Mouse (Mus musculus): ENCODE results near the gene Map4k1. TPM values are rescaled to one million over a fixed set of nuclear protein-coding genes. Genes with fewer than 3 reads are reported as not detected.

Gene Map4k1
- polyA plus RNA-seq, 1 experiment from 2014 or later: 5.5 TPM

DNA sequence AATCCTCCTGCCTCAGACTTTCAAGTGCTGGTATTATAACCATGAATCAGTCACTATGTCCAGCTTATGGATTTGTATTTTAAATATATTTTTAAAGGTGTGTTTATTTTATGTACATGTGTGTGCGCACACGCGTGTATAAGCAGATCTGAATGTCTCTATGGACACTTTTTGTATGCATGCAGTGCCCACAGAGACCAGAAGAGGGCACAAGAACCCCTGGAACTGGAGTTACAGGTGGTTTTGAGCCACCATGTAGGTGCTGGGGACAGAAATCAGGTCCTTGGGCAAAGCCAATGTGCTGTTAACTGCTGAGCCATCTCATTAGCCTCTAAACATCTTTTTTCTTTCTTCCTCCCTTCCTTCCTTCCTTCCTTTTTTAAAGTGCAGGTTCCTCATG lies 66.2 kb downstream of the Map4k1 start:
- Histone ChIP-seq H3K4me2 (ENCODE audit: low read length) (no peak overlapping the region), H3K4me3 (replicated peaks; ENCODE audit: low read depth, low read length) (no peak overlapping the region), H3K27ac (replicated peaks; ENCODE audit: low read depth, low read length) (no peak overlapping the region), H3K9ac (replicated peaks; ENCODE audit: low read length) (no peak overlapping the region), H3K9me3 (ENCODE audit: control insufficient read depth, low read length) (no peaks in the 10 kb centered on the region), H3K27me3 (ENCODE audit: control insufficient read depth, insufficient read depth, low read length) (peaks cover 13% of the 10 kb centered on the region), H3K4me1 (ENCODE audit: control insufficient read depth, insufficient read depth, low read length) (no peaks in the 10 kb centered on the region), H3K36me3 (ENCODE audit: control insufficient read depth, insufficient read depth, low read length) (no peaks in the 10 kb centered on the region)
- WGBS: 85% methylated on average over 3 of the region's 3 CpGs
- no peak for ATAC-seq (ENCODE audit: low FRiP score, low TSS enrichment)
- no peak for DNase-seq

DNA sequence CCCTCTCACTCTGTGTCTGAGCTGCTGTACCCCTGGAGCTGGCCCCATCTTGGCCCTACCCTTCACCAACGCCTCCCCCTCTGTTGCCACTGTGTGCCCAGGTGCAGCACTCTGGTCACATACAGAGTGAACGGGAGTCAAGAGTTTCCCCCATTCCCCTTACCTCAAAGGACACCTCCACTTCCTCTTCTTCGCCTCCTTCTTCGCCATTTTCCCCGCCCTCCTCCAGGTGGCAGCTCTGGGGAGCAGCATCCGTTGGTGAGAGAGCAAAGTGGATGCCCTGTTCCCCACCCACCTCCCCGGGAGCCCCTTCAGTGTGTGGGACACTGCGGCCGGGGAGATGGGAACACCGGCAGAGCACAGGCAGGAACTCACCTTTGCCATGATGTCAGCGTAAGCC lies 66.8 kb downstream of the Map4k1 start:
- H3K27me3 ChIP-seq (ENCODE audit: control insufficient read depth, insufficient read depth, low read length): peaks cover 18% of the 10 kb centered on the region
- 80% methylated on average over 11 of the region's 11 CpGs for WGBS

DNA sequence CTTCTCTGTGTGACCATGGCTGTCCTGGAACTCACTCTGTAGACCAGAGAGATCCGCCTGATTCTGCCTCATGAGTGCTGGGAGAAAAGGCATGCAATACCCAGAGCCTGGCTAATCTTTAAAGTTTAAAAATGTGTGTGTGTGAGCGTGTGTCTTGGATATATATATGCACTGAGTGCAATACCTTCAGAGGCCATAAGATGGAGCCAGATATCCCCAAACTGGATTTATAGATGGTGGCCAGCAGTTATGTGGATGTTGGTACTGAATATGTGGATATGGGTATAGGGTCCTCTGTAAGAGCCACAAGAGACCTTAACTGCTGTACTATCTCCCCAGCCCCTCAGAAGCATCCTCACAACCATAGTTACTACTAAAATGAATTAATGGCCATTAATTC lies 68.9 kb downstream of the Map4k1 start:
- Histone ChIP-seq H3K9me3 (ENCODE audit: control insufficient read depth, low read length) (no peaks in the 10 kb centered on the region), H3K27ac (replicated peaks; ENCODE audit: low read depth, low read length) (no peak overlapping the region), H3K36me3 (ENCODE audit: control insufficient read depth, insufficient read depth, low read length) (no peaks in the 10 kb centered on the region), H3K27me3 (ENCODE audit: control insufficient read depth, insufficient read depth, low read length) (peaks cover 21% of the 10 kb centered on the region), H3K4me3 (replicated peaks; ENCODE audit: low read depth, low read length) (no peak overlapping the region), H3K4me2 (ENCODE audit: low read length) (no peak overlapping the region), H3K4me1 (ENCODE audit: control insufficient read depth, insufficient read depth, low read length) (no peaks in the 10 kb centered on the region), H3K9ac (replicated peaks; ENCODE audit: low read length) (no peak overlapping the region)
- 40% methylated on average over 2 of the region's 2 CpGs for WGBS
- ATAC-seq (ENCODE audit: low FRiP score, low TSS enrichment) (no peak), DNase-seq (peak; percentile 86)

More for the DNA sequence above, 66.8 kb downstream of the Map4k1 start:
- no peak overlapping the region for H3K4me3 ChIP-seq (replicated peaks; ENCODE audit: low read depth, low read length)
- no peaks in the 10 kb centered on the region for H3K36me3 ChIP-seq (ENCODE audit: control insufficient read depth, insufficient read depth, low read length)
- no peak overlapping the region for H3K4me2 ChIP-seq (ENCODE audit: low read length)
- no peaks in the 10 kb centered on the region for H3K4me1 ChIP-seq (ENCODE audit: control insufficient read depth, insufficient read depth, low read length)
- ATAC-seq (ENCODE audit: low FRiP score, low TSS enrichment): no peak
- H3K27ac ChIP-seq (replicated peaks; ENCODE audit: low read depth, low read length): no peak overlapping the region
- no peaks in the 10 kb centered on the region for H3K9me3 ChIP-seq (ENCODE audit: control insufficient read depth, low read length)
- no peak for DNase-seq
- H3K9ac ChIP-seq (replicated peaks; ENCODE audit: low read length): no peak overlapping the region

DNA sequence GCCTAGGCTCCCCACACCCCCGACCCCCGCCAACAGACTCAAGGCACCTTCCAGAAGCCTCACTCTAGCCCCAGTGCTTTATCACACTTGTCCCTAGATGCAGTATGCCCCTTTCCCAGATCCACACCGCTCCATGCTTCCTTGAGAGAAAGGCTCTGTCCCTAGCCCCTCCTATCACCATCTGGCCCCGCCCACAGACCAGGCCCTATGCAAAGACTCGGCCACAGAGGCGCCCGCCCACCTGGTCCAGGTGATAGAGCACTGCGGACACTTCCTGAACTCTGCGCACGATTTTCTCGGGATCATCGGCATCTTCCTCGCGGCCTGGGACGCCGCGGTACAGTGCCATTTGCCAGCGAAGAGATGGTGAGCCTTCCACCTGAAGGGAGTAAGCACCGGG lies 71.0 kb downstream of the Map4k1 start:
- Histone ChIP-seq H3K9ac (replicated peaks; ENCODE audit: low read length) (no peak overlapping the region), H3K4me2 (ENCODE audit: low read length) (no peak overlapping the region), H3K36me3 (ENCODE audit: control insufficient read depth, insufficient read depth, low read length) (no peaks in the 10 kb centered on the region), H3K4me3 (replicated peaks; ENCODE audit: low read depth, low read length) (no peak overlapping the region), H3K4me1 (ENCODE audit: control insufficient read depth, insufficient read depth, low read length) (no peaks in the 10 kb centered on the region), H3K27me3 (ENCODE audit: control insufficient read depth, insufficient read depth, low read length) (peaks cover 21% of the 10 kb centered on the region), H3K27ac (replicated peaks; ENCODE audit: low read depth, low read length) (no peak overlapping the region), H3K9me3 (ENCODE audit: control insufficient read depth, low read length) (no peaks in the 10 kb centered on the region)
- DNase-seq (no peak), ATAC-seq (ENCODE audit: low FRiP score, low TSS enrichment) (no peak)
- WGBS: 5% methylated on average over 19 of the region's 19 CpGs

Small RNA genes within 50 kb of the gene (microRNA-seq; reads per million reads assigned to microRNA genes)
- gene Gm44408: not detected

Other genes starting within 250 kb of the Map4k1 start
- 108 and 128 TPM in 2 replicates for gene Mrps12, start 240.2 kb upstream of the Map4k1 start, polyA plus RNA-seq (2014; fragmentation: Nextera tagmentation; extraction: Ambion mirVana)
- gene Sars2, start 240.1 kb upstream of the Map4k1 start, polyA plus RNA-seq (2014; fragmentation: Nextera tagmentation; extraction: Ambion mirVana): 16.8 TPM in 2 replicates
- 0.22 TPM in 1 of 2 replicates, not detected in the other for gene Ccer2, start 225.9 kb upstream of the Map4k1 start, polyA plus RNA-seq (2014; fragmentation: Nextera tagmentation; extraction: Ambion mirVana)
- 104 and 110 TPM in 2 replicates for gene Sirt2, start 215.3 kb upstream of the Map4k1 start, polyA plus RNA-seq (2014; fragmentation: Nextera tagmentation; extraction: Ambion mirVana)
- gene Nfkbib, start 214.5 kb upstream of the Map4k1 start, polyA plus RNA-seq (2014; fragmentation: Nextera tagmentation; extraction: Ambion mirVana): 55.9 and 66.2 TPM in 2 replicates
- gene Rinl, start 193.1 kb upstream of the Map4k1 start, polyA plus RNA-seq (2014; fragmentation: Nextera tagmentation; extraction: Ambion mirVana): 1.1 and 2.4 TPM in 2 replicates
- 168 and 170 TPM in 2 replicates for gene Hnrnpl, start 173.5 kb upstream of the Map4k1 start, polyA plus RNA-seq (2014; fragmentation: Nextera tagmentation; extraction: Ambion mirVana)
- 62.4 and 78.1 TPM in 2 replicates for gene Ech1, start 156.8 kb upstream of the Map4k1 start, polyA plus RNA-seq (2014; fragmentation: Nextera tagmentation; extraction: Ambion mirVana)
- 1.7 and 3.3 TPM in 2 replicates for gene Lgals4, start 148.2 kb upstream of the Map4k1 start, polyA plus RNA-seq (2014; fragmentation: Nextera tagmentation; extraction: Ambion mirVana)
- 7.9 and 22.6 TPM in 2 replicates for gene Lgals7, start 118.2 kb upstream of the Map4k1 start, polyA plus RNA-seq (2014; fragmentation: Nextera tagmentation; extraction: Ambion mirVana)
- gene Capn12, start 100.6 kb upstream of the Map4k1 start, polyA plus RNA-seq (2014; fragmentation: Nextera tagmentation; extraction: Ambion mirVana): 0.33 and 0.55 TPM in 2 replicates
- gene Actn4, start 19.7 kb upstream of the Map4k1 start, polyA plus RNA-seq (2014; fragmentation: Nextera tagmentation; extraction: Ambion mirVana): 102 and 118 TPM in 2 replicates
- gene Eif3k, start 186 bp upstream of the Map4k1 start, polyA plus RNA-seq (2014; fragmentation: Nextera tagmentation; extraction: Ambion mirVana): 320 and 343 TPM in 2 replicates
- 5.2 and 7.8 TPM in 2 replicates for gene Ryr1, start 143.1 kb downstream of the Map4k1 start, polyA plus RNA-seq (2014; fragmentation: Nextera tagmentation; extraction: Ambion mirVana)
- 0.70 and 0.86 TPM in 2 replicates for gene Rasgrp4, start 152.8 kb downstream of the Map4k1 start, polyA plus RNA-seq (2014; fragmentation: Nextera tagmentation; extraction: Ambion mirVana)
- 17.7 and 21.3 TPM in 2 replicates for gene Fam98c, start 174.2 kb downstream of the Map4k1 start, polyA plus RNA-seq (2014; fragmentation: Nextera tagmentation; extraction: Ambion mirVana)
- gene Ggn, start 188.2 kb downstream of the Map4k1 start, polyA plus RNA-seq (2014; fragmentation: Nextera tagmentation; extraction: Ambion mirVana): 0.32 and 0.55 TPM in 2 replicates
- 9.4 and 11.2 TPM in 2 replicates for gene Spred3, start 188.4 kb downstream of the Map4k1 start, polyA plus RNA-seq (2014; fragmentation: Nextera tagmentation; extraction: Ambion mirVana)
- 290 and 302 TPM in 2 replicates for gene Psmd8, start 198.7 kb downstream of the Map4k1 start, polyA plus RNA-seq (2014; fragmentation: Nextera tagmentation; extraction: Ambion mirVana)
- gene Catsperg1, start 232.0 kb downstream of the Map4k1 start, polyA plus RNA-seq (2014; fragmentation: Nextera tagmentation; extraction: Ambion mirVana): 3.6 TPM in 2 replicates